Mouse (Mus musculus) cerebral cortex, adult 2 months (tissue): ENCODE results near the gene Olfml2a.

Source experiments
- WGBS: fragments of 180-500 bp; shearing (Covaris S2); methylation state at CpG from one replicate; pipeline ENCODE4 v1.1.7; 2018; 5-methylcytosine and 5-hydroxymethylcytosine counted together

Gene Olfml2a

DNA sequence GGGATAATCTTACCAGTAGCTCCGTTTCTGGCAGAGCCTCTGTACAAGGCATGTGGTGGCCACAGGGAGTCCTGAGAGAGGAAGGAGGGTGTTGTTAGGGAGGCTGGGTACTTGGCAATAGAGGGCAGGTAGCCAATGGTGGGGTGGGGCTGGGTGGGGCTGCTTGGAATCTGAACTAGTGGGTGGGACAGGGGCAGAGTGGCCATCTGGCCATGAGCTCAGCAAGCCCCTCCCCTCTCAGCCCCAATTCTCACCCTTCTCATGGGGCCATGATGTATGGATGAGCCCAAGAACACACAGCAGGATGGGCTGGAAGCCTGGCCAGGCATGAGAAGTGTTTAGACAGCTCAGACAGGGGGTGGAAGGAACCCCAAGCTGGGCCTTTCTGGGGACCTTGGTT lies 55.6 kb downstream of the Olfml2a start:
- 71% methylated on average over 1 of the region's 1 CpGs for WGBS

DNA sequence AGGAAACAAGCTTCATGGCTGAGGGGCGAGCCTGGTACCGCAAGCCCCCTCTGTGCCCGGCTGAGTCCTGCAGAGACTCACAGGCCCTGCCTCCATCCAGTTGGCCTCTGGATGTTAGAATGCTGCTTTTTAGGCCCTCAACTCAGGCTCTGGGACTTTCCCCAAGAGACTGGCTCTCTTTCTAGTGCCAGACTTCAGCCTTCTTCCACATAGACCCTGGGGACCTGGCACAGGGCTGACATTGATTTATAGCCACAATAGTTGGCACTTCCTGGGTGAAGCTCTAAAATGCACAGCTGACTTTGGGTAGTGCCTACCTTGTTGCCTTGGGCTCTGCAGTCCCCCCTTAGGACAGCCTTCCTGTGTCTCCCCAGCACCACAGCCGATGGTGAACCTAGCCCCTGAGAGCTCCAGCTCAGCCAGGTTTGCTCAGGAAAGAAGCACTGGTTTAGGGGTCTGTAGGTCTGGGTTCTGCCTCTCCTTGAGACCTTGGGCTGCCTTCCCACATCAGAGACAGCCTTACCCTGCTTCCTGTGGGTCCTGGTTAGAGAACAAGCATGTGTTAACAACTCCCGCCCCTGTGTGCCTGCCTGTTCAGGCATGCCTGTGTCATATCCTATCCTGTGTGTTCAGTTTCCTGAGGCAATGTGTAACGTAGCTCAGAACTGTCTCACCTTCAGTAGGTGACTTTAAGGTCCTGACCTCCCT lies 56.2 kb downstream of the Olfml2a start:
- WGBS, result 88% methylated on average over 6 of the region's 6 CpGs

DNA sequence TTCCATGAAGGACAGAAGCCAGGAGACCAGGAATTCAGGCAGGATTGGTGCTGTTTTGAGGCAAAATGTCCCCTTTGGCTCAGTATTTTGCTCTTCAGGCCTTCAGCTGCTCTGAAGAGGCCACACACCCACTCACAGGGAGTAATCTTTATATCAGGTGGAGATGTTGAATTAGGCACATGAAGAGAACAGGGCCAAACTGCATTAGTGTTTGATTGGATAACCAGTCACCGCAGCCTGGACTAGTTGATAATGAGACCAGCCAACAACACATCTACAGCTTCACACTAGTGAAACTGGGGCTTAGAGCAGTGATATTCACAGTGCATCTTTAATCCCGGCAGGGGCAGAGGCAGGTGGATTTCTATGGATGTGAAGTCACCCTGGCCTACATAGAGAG lies 57.2 kb downstream of the Olfml2a start:
- WGBS, result 92% methylated on average over 2 of the region's 2 CpGs

DNA sequence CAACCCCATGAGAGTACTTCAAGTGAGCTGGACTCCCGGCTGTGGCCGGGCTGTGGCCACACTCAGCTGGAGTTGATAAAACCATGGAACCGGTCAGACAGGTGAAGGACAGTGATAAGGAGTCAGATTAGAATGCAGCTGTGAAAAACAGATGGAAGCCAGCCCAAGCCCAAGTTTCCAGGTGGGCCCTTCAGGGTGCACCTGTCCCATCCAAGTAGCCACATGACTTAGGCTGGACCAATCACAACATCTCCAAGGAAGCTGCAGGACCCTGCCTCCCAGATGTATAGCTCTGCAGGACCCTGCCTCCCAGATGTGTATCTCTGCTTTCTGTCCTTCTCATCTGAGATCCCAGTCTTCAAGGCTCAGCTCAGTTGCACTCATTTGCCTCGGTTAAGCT lies 60.2 kb downstream of the Olfml2a start:
- WGBS, result 76% methylated on average over 4 of the region's 4 CpGs

DNA sequence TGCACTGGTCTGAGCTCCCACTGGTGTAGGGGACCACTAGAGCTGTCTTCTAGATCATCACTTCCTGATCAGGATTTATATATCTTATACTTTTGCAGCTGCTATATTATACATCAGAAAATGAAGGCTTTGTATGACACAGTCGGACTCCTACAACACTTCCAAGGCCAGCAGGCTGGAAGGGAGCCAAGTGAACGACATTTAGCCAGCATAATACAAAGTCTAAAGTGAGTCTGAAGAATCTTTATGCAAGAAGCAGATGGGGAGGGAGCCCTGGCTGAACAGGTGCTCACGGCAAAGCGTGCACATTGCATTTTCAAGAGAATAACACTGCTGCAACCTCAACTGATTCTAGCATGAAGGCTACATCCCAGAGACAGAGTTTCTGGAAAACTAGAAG lies 60.7 kb downstream of the Olfml2a start:
- 25% methylated on average over 4 of the region's 4 CpGs for WGBS

DNA sequence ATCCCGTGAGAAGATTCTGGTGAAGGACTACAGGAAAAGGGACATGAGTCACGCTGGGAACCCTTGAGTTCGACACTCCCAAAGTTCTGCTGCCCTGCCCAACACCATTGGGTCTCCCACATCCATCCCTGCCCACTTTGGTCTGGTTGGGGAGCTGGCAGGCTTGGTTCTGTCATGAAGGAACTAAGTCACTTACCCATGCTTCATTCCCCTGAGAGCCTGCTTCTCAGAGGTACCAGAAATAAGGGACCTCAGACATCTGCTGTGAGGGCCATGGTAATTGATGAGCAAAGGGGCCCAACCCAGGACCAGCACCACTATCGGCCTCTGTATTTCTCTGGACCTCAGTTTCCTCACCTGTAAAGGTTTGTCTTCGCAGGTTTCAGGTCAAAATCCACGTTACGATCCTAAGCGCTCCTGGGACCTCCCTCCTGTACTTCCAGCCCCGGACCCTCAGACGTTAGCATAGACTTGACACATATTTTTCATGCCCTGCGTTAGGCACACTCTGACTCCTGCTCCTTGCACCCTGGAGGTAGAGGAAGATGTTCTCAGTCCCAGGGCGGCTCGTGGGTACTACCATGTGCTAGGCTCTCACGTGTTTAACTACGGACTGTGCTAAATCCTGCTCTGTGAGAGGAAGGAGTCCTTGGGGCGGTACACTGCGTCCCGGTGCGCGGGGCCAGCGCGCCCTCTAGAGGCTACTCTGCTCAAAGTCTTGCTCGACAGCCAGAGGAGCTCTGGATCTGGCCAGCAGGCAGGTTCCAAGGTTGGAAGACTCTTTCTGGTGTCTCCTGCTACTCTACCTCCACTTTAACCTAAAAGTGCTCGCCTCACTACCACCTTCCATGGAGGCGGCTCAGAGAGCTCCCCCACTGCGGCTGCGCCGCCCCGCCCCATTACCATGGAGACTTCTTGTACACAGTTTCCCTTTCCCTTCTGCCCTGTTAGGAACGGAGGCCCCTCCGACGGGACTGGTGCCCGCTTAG lies 65.9 kb downstream of the Olfml2a start, which contains the start of gene Wdr38:
Wdr38 (plus strand) TSS at position 91 of the 989 bp plus-strand sequence.
- WGBS, result 10% methylated on average over 33 of the region's 33 CpGs

DNA sequence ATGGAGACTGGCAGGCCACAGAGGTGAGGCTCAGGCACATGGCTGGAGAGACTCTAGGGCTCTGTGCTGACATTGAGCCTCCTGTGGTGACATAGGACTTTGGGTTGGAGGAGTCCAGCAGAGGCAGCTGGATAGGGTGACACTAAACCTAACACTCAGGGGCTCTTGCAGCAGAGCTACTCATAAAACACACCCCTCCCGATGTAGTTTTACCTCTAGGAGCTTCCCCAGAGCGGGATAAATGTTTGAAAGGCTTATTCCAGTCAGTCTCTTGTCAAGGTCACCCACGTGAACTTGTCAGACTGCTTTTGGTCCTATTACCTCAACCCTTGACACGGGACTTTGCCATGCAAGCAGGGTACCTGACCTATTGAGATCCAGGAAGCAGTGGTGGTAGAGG lies 67.6 kb downstream of the Olfml2a start:
- WGBS, result 65% methylated on average over 4 of the region's 4 CpGs

DNA sequence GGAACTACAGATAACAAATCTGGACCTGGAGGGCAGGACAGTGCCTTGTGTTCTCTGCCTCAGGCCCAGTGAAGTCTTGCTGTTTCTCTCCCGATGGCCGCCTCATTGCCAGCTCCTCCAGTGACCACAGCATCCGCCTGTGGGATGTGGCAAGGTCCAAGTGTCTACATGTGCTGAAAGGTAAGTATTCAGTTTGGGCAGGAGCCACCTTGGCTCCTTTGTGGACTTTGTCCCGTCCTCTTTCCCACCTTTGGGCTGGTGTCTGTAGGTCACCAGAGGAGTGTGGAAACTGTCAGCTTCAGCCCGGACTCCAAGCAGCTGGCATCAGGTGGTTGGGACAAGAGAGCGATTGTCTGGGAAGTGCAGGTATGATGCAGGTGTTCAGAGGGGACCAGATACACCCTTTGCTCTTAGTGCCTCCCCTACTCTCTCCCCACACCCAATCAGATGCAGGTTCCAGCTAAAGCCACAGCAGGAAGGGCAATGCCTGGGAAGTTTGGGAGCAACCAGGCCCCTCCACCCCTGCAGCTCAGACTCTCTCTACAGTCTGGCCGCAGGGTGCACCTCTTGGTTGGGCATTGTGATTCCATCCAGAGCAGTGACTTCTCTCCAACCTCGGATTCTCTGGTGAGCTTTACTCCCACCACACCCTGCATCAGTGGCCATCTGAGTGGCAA lies 68.3 kb downstream of the Olfml2a start:
- 65% methylated on average over 8 of the region's 8 CpGs for WGBS

DNA sequence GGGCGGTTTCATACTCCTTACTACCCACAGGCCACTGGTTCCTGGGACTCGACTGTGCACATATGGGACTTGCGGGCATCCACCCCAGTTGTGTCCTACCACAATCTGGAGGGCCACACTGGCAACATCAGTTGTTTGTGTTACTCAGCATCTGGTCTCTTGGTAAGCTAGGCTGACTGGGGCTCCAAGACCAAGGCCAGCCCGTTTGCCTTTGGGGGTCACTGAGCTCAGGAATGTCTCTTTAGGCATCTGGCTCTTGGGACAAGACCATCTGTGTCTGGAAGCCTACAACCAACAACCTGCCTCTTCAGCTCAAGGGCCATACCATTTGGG lies 68.8 kb downstream of the Olfml2a start:
- 77% methylated on average over 4 of the region's 4 CpGs for WGBS

DNA sequence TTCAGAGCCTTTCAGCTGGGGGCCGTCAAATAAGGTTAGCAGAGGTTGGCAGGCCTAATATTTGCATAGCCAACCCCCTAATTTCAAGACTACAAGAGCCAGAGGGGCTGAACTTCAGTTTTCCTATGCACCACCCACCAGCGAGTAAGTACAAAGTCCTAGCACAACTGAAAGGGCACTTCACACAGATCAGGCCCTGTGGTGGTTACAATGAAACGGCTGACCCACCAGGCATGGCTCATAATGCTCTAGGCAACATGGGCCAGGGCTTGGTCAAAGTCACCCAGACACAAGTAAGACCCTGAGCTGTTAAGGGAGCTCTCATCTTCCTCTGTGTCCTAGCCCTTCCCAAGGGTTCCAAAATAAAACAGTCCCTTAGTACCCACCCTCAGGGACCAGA lies 70.1 kb downstream of the Olfml2a start:
- WGBS, result 68% methylated on average over 3 of the region's 3 CpGs

DNA sequence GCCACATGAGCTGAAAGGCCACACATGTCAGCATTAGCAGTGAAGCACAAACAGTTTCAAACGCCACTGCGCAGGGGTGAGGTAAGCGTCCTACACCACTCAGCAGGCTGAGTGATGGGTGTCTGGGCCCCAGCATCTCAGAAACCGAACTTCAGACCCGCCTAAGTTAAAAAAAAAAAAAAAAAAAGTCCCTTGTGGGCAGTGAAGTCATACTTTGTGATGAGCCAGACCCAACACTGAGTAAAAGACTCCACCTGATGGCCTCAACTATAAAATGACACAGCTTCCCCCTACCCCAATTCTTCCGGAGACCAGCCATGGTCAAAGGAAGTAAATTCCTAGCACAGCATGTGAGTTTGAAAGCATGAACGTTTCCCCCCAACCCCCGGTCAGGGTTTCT lies 71.3 kb downstream of the Olfml2a start:
- WGBS, result 38% methylated on average over 8 of the region's 8 CpGs

DNA sequence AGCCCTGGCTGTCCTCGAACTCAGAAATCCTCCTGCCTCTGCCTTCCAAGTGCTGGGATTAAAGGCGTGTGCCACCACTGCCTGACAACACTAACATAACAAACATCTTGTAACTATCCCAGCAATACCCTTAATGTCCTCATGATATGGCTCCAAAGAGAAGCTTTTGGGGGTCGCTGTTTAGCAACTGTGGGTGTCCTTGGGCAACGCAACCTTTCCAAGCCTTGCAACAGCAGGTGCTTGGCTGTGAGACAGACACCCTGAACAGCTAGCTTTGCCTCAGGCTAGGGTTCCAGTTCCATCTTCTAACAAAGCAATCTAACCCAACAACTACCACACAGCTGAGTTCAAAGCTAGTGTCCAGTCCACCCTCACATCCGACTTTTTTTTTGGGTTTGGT lies 71.7 kb downstream of the Olfml2a start:
- WGBS, result 64% methylated on average over 5 of the region's 5 CpGs

DNA sequence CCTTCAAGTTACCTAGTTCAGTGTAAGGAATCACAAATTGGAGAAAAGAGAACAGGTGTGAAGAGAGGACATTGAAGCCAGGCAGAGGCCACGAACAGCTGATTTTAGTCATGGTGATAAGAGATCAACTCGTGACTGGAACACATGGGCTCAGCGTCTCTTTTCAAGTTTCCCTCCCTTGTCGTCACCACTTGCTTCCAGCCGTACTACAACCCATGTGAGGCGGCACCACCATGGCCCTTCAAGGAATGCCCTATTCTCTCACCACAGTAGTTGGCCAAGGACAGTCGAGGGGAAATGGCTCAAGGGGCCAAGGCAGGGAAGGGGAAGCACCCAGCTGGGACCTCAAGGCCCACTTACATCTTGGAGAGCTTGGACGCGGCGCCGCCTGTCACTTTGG lies 72.6 kb downstream of the Olfml2a start:
- whole genome bisulfite sequencing, result under 1% methylated on average over 11 of the region's 11 CpGs

DNA sequence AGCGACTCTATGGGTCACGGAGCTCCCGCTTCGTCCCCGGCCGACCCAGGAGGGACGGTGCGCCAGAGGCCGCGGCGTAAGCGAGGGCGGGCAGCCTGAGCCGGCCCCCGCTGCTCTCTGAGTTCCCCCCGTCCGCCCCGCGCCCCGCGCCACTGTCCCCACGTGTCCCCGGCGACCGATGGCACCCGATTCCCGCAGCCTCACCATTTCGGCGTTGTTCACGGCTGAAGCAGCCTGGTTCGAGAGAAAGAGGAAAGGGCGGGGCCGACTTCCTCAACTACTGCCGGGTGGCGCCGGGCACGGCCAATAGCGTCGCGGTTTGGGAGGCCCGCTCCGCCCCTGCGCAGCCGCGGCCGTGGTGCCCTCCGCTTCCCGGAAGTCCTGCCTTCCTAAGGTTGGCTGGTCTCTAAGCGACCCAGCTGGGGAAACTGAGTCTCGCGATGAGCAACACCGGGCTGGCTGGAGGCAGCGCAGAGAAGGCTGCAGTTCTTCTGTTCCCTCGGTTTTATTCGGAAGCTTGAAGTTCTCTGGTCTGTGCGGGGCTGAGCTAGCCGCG lies 73.2 kb downstream of the Olfml2a start, which contains the start of gene Arpc5l:
Arpc5l (plus strand) TSS at position 469 of the 556 bp plus-strand sequence.
- 1% methylated on average over 53 of the region's 58 CpGs for WGBS

DNA sequence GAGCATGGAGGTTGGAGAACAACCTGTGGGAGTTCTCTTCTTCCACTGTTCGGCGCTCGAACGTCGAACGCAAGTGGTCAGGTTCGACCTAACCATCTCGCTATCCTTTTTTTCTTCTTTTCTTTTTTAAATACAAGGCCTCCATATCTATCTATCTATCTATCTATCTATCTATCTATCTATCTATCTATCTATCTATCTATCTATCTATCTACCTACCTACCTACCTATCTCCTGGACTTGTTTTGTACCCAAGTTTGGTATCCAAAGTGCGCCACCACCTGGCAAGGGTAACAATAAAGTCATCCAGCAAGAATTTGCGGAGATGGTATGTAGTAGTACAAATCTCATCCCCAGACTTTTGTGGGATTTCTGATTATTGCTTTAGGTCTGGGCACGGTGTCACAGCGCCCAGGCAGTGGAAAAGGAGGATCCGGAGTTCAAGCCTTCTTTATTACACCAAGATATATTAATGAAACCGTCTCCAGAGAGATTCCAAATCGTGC lies 73.8 kb downstream of the Olfml2a start, which contains the start of gene Rpl35:
Rpl35 (minus strand) TSS at position 51 of the 506 bp plus-strand sequence.
- 11% methylated on average over 15 of the region's 15 CpGs for WGBS

DNA sequence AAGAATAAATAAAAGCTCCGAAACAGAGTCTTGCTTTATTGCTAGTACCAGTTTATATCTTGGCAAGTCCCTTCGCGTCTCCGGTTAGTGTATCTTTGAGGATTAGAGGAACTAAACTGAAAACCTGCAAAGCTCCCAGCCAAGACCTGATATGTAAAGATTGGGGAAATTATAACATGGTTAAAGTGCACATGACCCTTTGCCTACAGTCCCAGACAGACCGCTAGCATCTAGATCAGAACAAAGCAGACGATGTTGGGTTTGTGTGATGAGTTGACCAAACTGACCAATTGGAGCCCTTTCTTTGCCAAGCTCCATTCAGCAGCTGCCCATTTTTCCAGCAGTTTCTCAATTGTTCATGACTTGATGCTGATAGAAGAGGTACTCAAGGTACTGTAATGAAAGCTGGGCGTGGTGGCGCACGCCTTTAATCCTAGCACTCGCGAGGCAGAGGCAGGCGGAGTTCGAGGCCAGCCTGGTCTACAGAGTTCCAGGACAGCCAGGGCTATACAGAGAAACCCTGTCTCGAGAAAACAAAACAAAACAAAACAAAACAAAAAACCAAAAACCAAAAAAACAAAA lies 74.5 kb downstream of the Olfml2a start:
- 79% methylated on average over 14 of the region's 14 CpGs for WGBS

DNA sequence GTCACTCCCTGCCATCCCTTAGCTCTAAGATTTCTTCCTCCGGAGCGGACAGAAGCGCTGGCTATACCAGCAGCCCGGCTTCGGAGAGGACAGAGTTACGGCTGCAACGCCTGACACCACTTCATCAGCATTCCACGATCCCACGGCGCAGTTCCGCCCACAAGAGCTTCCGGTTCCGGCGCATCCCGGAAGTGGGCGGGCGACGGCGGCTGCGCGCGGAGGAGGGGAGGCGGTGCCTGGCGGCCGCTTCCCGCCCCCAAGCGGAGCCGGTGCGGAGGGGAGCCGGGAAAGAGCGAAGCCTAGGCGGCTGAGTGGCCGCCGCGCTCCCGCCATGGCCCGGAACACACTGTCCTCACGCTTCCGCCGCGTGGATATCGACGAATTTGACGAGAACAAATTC lies 76.1 kb downstream of the Olfml2a start:
- WGBS, result under 1% methylated on average over 44 of the region's 44 CpGs

DNA sequence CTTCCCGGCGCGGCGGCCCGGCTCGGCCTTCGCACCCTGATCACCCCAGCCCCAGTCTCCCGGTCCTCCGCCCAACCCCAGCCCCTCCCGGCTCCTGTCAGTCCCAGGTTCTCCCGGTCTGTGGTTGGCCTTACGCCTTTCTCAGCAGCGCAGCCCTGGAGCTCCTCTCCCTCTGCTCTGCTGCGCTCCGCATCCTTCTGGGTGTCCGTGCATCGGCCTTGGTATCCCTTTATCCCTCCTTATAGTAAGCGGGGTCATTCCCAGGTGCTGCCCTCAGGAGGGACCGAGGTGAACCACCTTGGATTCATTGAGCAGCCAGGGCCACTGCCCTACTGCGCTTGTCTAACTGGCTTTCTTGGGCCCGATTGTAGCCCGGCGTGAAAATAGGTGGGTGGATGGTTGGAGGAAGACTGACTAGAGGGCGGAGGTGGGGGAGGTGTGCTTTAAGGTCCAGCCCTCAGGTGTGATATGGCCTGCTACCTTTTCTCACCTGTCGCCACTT lies 76.6 kb downstream of the Olfml2a start:
- WGBS, result under 1% methylated on average over 25 of the region's 25 CpGs

DNA sequence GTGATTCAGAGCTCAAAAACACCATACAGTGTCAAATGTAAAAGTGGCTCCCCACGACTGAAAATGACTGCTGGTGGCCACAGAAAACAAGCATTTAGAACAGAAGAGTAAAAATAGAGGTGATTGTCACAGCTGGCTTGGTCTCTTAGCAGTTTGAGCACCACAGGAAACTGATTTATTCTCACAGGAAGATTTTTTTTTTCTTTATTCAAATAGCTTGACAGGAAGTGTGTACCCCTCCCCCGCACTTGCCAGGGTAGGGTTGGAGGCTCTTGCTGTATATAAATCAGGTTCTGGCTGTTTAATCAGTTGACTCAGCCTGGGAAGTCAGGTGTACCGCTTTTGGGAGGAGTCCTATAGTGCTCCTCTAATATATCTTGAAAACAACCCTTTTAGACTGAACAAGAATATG lies 77.2 kb downstream of the Olfml2a start:
- WGBS, result 16% methylated on average over 3 of the region's 3 CpGs

DNA sequence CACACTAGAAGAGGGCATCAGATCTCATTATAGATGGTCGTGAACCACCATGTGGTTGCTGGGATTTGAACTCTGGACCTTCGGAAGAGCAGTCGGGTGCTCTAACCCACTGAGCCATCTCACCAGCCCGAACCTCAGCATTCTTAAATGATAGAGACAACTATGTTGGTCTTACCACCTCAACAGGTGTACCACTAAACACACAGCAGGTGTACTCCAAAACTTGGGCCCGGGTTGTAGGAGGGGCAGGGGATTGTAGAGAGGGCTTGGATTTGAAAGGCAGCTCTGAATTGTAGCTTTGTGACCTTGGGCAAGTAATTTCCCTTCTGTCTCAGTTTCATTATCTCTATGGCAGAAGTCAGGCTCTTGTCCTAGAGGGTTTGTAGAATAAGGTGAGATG lies 78.4 kb downstream of the Olfml2a start:
- WGBS, result 89% methylated on average over 5 of the region's 5 CpGs

DNA sequence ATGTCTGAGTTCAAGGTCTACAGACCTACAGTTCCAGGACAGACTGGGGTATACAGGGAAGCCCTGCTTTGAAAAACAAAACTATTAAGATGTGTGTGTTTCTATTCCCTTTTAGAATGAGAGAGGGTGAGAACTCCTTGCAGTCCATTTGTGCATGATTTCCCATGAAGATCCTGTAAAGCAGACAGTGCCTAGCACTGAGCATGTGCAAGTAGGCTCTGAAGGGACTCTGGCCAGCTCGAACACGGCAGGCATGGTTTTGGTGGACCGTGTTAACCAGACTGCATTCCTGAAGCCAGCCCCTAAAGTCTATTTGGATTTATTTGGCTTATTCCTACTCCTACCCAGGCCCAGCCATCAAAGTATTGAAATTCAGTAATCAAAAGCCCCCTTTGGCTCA lies 80.2 kb downstream of the Olfml2a start:
- WGBS, result 53% methylated on average over 3 of the region's 3 CpGs
